Mouse (Mus musculus) left cerebral cortex, postnatal 4 days (tissue): ENCODE measurements around the gene Ss18l2. TPM values are rescaled to one million over a fixed set of nuclear protein-coding genes. Genes with fewer than 3 reads are reported as not detected.

Experiments used
- DNase-seq: peaks from one replicate; pipeline ENCODE4 v3.0.0-alpha.2; 2022
- intact Hi-C: fragments of 180-260 bp; cut with DNase I; formaldehyde crosslinking; loops from one replicate; pipeline ENCODE4 v1.15.1; 2025
- total RNA-seq, 2 experiments: library from RNA; stranded (reverse); gene quantifications; 2 replicates each; pipeline ENCODE4 v1.2.3; 2021

The Ss18l2 gene
- total RNA-seq, 2 experiments from 2014 or later, result 60.1 to 60.6 TPM

DNA sequence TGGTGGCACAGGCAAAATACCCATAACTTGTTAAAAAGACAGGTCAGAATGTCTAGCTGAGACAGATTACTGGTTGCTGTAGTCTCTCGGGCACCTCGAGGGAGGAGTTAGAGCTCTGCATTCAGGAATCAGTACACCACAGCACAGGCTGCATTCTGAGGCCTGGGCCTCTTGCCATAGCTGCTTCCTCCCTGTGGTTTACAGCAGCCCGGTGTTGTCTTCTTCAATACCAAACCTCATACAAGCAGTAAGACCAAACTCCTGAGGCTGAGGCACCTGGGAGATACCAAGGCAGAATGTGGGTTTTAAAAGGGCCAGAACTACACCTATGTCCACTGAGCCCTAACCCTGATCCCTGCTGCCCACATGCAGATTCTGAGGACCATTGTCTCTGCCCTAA is 47.3 kb downstream of the Ss18l2 start:
- intact Hi-C loops, result loop anchor here (10.0 kb wide), 1 partner anchor 283 kb away; no protein-coding TSS in a partner anchor
- DNase-seq, result no peak

DNA sequence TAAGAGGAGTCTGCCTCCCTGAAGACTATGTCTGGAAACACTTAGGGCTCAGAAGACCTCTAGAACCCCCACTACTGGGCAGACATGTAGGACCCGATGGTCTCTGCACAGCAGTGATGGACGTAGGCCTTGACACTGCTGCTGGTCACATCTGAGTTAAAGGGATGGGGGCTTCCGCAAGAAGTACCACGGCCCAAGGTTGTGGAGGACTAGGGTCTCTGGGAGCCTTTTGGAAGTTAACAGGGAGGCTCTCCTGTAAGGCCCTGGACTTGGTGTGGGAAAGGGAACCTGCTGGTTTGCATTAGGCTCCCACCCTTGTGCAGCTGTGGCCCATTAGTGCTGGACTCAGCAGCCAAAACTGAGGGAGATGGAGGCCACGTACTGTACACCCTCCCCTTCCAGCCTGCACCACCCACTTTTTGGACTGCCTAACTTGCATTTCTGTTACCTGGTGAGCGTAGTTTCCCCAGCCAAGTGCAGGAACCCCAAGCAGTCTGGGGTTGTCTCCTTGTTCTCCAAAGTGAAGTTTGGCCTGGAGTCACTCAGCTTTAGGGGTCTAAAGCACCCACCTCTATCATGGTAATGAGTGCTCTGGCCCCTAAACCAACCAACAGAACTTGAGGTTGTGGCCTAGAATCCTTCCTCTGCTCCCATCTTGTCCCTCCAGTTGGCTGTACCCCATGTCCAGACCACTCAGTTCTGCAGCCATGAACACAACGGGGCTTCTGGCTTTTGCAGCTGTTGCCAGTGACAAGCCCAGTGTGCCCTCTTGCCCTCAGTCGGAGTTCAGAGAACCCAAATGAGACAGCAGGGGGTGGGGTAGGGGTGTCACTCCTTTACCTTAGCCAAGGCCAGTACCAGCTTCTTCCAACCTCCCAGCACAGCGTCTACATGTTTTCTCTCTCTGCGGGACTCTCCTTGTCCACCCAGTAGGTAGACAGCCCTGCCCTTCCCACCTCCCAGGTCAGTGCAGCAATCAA is 48.0 kb downstream of the Ss18l2 start:
- intact Hi-C loops, result loop anchor here (10.0 kb wide), 1 partner anchor 283 kb away; no protein-coding TSS in a partner anchor
- no peak for DNase-seq

DNA sequence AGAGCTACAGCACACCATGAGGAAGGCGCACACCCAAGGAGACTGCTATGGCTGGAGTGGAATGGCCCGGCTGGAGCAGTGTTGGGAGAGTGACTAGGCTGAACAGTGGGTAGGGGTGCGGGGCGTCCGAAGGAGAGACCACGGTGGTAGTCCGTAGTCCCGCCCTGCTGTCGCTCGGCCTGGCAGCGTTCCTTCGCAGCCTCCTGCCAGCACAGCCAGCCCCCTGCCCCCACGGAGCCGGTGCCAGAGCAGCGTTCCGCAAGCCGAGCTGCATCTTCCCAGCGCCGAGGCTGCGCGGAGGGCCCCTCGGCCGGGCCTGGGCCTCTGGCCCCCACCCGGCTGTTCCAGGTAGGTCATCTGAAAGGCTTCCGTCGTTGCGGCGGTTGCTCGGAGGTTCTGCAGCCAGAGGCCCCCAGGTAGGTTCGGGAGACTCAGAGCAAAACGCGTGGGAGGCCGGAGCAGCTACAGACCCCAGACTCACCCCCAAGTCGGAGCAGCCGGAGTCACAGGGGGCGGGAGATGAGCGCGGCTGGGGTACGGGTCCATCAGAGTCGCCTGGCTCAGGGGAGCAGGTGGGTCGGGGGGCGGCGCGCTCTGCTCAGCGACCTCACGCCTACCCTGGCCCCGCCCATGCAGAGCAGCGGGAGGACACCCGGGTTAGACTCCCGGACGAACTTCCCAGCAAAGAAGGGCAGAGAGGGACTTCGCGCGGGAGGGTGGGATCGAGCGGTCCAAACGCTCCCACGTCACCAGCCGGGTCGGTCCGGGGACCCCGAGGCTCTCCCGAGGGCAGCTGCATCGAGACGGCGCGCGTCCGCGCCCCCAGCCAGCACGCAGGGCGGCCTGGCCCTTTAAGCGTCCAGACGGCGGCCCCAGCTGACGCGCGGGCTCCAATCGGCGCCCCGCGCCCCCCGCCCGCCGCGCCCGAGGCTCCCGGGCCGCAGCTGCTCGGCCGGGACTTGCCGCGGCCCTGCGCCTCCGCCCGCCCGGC is 49.3 kb downstream of the Ss18l2 start, which contains the start of gene Zfp651:
Gene Zfp651 (plus strand): TSS at position 240 of the 991 bp plus-strand sequence.
- DNase-seq, result peak; percentile 85
- intact Hi-C loops, result loop anchor here (10.0 kb wide), 1 partner anchor 285 kb away; no protein-coding TSS in a partner anchor

DNA sequence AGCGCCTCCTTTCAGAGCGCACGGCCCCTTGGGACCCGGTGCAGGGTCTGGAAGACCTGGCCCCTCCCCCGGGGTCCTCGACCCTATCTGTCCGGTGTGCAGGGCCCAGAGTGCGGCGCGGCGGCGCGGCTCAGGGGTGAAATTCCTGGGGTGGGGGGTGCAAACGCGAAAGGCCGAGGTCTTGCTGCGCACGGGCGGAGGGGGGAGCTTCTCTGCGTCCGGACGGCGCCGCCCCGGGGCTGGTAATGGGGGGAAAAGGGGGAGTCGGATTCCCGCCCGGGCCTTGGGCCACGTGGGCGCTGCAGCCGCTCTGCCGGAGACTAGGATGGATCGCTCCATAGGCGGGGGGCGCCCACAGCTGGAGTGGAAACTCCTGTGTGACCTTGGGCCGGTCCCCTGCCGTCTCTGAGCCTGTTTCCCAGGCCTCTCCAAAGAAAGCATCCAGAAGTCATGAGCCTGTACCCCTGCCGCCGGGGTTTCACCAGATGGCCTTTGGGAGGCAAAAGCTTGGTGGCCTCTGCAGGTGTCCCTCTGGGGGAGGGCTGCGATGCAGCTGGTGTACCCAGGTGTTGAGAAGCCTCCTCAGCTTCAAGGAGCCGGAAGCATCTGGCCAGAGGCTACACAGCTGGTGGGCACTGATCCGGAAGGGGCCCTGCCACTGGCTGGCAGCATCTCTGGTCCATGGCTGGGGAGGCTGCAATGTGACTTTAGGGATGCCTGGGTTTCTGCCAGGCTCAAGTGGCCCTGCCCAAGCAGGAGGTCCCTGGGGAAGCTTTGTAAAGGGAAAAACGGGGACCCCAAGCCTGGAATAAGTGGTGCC is 50.4 kb downstream of the Ss18l2 start:
- intact Hi-C loops, result no loop called here
- peak; percentile 71 for DNase-seq

DNA sequence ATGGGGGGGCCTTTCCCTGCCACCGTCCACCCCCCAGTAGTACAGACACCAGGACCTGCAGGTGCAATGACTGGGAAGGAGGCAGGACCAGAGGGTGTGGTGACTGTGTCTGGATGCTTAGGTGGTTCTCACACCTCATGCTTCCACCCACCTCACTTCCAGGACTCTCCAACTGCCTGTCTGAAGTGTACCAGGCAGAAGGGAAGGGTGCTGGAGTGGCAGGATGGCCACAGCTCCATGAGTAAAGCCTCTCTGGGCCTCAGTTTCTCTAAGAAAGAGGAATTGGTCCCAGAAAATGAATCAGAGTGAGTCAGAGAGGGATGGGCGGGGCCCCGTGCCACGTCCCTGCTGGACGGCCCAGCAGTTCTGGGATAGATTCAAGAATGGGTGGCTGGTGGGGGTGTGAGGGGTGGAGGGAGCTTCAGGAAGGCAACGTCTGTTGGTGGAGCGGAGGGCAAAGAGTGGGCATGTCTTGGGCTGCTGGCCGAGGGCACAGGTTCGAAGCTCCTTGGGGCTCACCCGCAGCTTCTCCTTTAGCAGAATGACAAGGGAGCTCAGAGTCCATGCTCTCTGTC is 51.0 kb downstream of the Ss18l2 start:
- no peak for DNase-seq
- intact Hi-C loops, result no loop called here

DNA sequence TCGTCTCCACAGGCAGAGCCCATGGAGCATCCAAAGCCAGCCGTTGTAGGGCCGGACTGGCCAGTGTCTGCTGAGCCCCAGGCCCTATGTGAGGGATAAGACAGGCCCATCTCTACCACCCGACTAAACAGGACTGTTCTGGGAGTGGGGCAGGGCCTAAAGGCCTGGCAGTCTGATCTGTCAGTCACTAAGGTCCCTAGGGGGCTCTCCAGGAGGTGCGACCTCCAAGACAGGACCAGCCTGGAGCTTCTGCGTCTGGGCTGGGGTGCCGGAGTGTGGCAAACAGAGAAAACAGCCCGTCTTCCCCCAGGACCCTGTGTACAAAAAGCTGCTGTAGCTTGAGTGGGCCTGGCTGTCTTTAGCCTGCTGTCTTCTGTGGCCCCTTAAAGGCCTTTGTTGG is 51.7 kb downstream of the Ss18l2 start:
- intact Hi-C loops, result no loop called here
- no peak for DNase-seq

DNA sequence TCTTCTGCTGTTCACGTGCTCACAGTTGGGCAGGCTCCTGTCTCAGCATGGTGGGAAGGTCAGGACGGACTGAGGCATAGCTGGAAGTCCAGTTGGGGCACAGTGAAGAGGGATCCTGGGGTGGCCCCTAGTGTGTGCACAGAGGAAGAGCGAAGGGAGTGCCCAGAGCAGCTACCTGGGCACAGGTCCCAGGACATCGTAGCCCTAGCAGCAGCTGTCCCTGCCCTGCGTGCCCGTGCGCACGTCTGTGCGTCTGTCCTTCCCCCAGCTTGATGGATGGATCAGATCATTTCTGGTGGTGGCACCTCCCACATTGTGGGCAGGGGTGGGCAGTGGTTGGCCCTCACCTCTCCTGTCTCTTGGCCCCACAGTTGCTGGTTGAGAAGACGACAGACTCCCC is 52.1 kb downstream of the Ss18l2 start:
- no peak for DNase-seq
- intact Hi-C loops, result no loop called here

DNA sequence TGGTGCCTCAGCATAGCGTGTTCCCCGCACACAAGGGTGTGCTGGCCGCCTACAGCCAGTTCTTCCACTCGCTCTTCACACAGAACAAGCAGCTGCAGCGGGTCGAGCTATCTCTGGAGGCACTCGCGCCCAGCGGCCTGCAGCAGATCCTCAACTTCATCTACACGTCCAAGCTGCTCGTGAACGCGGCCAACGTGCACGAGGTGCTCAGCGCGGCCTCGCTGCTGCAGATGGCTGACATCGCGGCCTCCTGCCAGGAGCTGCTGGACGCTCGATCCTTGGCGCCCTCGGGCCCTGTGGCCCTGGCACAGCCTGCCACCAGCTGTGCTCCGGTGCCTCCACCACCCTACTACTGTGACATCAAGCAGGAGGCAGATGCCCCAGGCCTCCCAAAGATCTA is 52.6 kb downstream of the Ss18l2 start:
- intact Hi-C loops, result no loop called here
- peak; percentile 69 for DNase-seq

Other genes starting within 250 kb of the Ss18l2 start
- 100 to 1,000 TPM; 175 to 187 TPM for gene Cck, start 214.6 kb upstream of the Ss18l2 start, total RNA-seq
- under 1 TPM; 0.42 to 0.98 TPM for gene Lyzl4, start 68.2 kb upstream of the Ss18l2 start, total RNA-seq
- 1 to 10 TPM; 3.1 to 5.5 TPM for gene Vipr1, start 67.6 kb upstream of the Ss18l2 start, total RNA-seq
- gene Sec22c, start 4.8 kb upstream of the Ss18l2 start, total RNA-seq, result 10 to 100 TPM; 38.7 to 40.7 TPM
- 100 to 1,000 TPM; 145 to 152 TPM for gene Nktr, start 8.8 kb downstream of the Ss18l2 start, total RNA-seq
- gene Zfp651, start 49.0 kb downstream of the Ss18l2 start, total RNA-seq, result 10 to 100 TPM; 87.2 to 91.9 TPM
- 1 to 10 TPM; 1.3 TPM for gene Klhl40, start 67.3 kb downstream of the Ss18l2 start, total RNA-seq
- gene Hhatl, start 82.2 kb downstream of the Ss18l2 start, total RNA-seq, result under 1 TPM in 1 of 2 experiments, not detected in 1; 0.93 TPM
- gene Ccdc13, start 129.1 kb downstream of the Ss18l2 start, total RNA-seq, result 1 to 10 TPM; 3.9 to 4.3 TPM
- gene Higd1a, start 148.0 kb downstream of the Ss18l2 start, total RNA-seq, result 10 to 100 TPM; 55.9 to 58.7 TPM
- gene Ackr2, start 188.0 kb downstream of the Ss18l2 start, total RNA-seq, result 1 to 10 TPM; 1.7 to 4.3 TPM
- gene Cyp8b1, start 206.0 kb downstream of the Ss18l2 start, total RNA-seq, result not detected
- 1 to 10 TPM; 3.1 to 3.5 TPM for gene Fam198a, start 240.7 kb downstream of the Ss18l2 start, total RNA-seq